8 mouse cellular contexts compared by ENCODE assay signal in the genomic region with DNA sequence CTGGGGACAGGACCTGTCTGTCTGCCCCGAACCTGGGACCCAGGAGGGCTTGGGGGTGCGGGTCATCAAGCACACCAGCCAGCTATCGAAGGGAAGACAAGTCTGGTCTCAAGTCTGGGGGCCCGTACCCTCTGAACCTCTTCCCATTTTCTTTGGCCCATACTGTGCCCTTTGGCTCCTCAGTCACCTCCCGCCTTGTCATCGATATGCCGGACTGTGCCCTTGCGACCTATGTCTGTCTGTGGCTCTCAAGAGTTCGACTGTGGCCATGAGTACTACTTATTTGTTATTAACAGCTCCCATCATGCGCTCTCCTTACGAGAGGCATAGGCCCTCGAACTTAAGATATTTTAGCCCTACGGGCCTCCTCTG. TPM values are rescaled to one million over a fixed set of nuclear protein-coding genes. Genes with fewer than 3 reads are reported as not detected.
DNase-seq lines count a peak whose midpoint lies in the region; ATAC-seq and TF ChIP-seq lines count a peak whose summit lies in the region.

No protein-coding gene starts in this region.

- DNase-seq in kidney, adult 11 months, result no peak
- DNase-seq in embryonic facial prominence, embryonic 11.5 days (ENCODE audit: low spot score), result no peak
- no peak for DNase-seq in gastrocnemius, postnatal 4 days (ENCODE audit: low spot score in 2 of 2)
- DNase-seq in retina, postnatal 1 day, result no peak
- no peak for DNase-seq in yolk sac, embryonic 10.5 days (ENCODE audit: low spot score)

- peak overlapping the region; percentile 82 for H3K27ac ChIP-seq in kidney, embryonic 16.5 days (ENCODE audit: low read length)
- H3K27ac ChIP-seq in embryonic facial prominence, embryonic 11.5 days (replicated peaks; ENCODE audit: low read depth, low read length), result no peak overlapping the region
- peak overlapping the region; percentile 83 for H3K27ac ChIP-seq in intestine, embryonic 15.5 days

- no peaks in the 10 kb centered on the region for H3K9me3 ChIP-seq in kidney, embryonic 16.5 days (ENCODE audit: low read length)
- no peaks in the 10 kb centered on the region for H3K9me3 ChIP-seq in embryonic facial prominence, embryonic 11.5 days (replicated peaks; ENCODE audit: control insufficient read depth, low read length)
- H3K9me3 ChIP-seq in intestine, embryonic 15.5 days, result no peaks in the 10 kb centered on the region

- ATAC-seq in kidney, embryonic 16.5 days (ENCODE audit: low FRiP score, low TSS enrichment), result no peak
- no peak for ATAC-seq in embryonic facial prominence, embryonic 11.5 days (replicated peaks; ENCODE audit: insufficient number of reproducible peaks, low FRiP score, low TSS enrichment, low read depth)
- ATAC-seq in intestine, embryonic 15.5 days, result no peak

- peaks cover 9% of the 10 kb centered on the region; the same call in 1 of the 2 replicates for H3K4me1 ChIP-seq in kidney, embryonic 16.5 days (ENCODE audit: insufficient read depth, low read length)
- no peaks in the 10 kb centered on the region for H3K4me1 ChIP-seq in embryonic facial prominence, embryonic 11.5 days (ENCODE audit: control insufficient read depth, insufficient read depth, low read length)
- H3K4me1 ChIP-seq in intestine, embryonic 15.5 days (replicated peaks), result peaks cover 3% of the 10 kb centered on the region; the same call in 1 of the 2 replicates

- peak overlapping the region; percentile 71 for H3K4me2 ChIP-seq in kidney, embryonic 16.5 days (replicated peaks; ENCODE audit: low read depth, low read length)
- peak overlapping the region; percentile 60 for H3K4me2 ChIP-seq in embryonic facial prominence, embryonic 11.5 days (ENCODE audit: low read depth, low read length)
- peak overlapping the region; percentile 73 for H3K4me2 ChIP-seq in intestine, embryonic 15.5 days (replicated peaks)
- peak overlapping the region; percentile 76 for H3K4me2 ChIP-seq in myocyte (ENCODE audit: low read depth)

- H3K79me2 ChIP-seq in myocyte (ENCODE audit: control insufficient read depth, insufficient read depth), result peaks cover 24% of the 10 kb centered on the region

- peak overlapping the region; percentile 13 for H3ac ChIP-seq in myocyte (ENCODE audit: control insufficient read depth, insufficient read length)

- H3K36me3 ChIP-seq in kidney, embryonic 16.5 days (ENCODE audit: insufficient read depth, low read length), result no peaks in the 10 kb centered on the region
- no peaks in the 10 kb centered on the region for H3K36me3 ChIP-seq in embryonic facial prominence, embryonic 11.5 days (replicated peaks; ENCODE audit: control insufficient read depth, insufficient read depth, low read depth, low read length)
- no peaks in the 10 kb centered on the region for H3K36me3 ChIP-seq in intestine, embryonic 15.5 days
- peaks cover 4% of the 10 kb centered on the region for H3K36me3 ChIP-seq in myocyte (ENCODE audit: control insufficient read depth, insufficient read depth)

- peak overlapping the region; percentile 77 for H3K4me3 ChIP-seq in kidney, embryonic 16.5 days (ENCODE audit: low read length)
- peak overlapping the region; percentile 67 for H3K4me3 ChIP-seq in embryonic facial prominence, embryonic 11.5 days (ENCODE audit: low read depth, low read length)
- peak overlapping the region; percentile 74 for H3K4me3 ChIP-seq in intestine, embryonic 15.5 days (replicated peaks)
- peak overlapping the region; percentile 74 for H3K4me3 ChIP-seq in myocyte

- no peak for TF ChIP-seq POLR2A in myocyte (IDR thresholded peaks at IDR 0.05; ENCODE audit: insufficient read length, low read depth)

- no peaks in the 10 kb centered on the region for H3K27me3 ChIP-seq in kidney, embryonic 16.5 days (ENCODE audit: insufficient read depth, low read length)
- no peaks in the 10 kb centered on the region for H3K27me3 ChIP-seq in embryonic facial prominence, embryonic 11.5 days (ENCODE audit: control insufficient read depth, insufficient read depth, low read length)
- H3K27me3 ChIP-seq in intestine, embryonic 15.5 days (replicated peaks), result no peaks in the 10 kb centered on the region
- no peaks in the 10 kb centered on the region for H3K27me3 ChIP-seq in myocyte (ENCODE audit: control insufficient read depth, insufficient read depth, insufficient read length)

- H3K9ac ChIP-seq in kidney, embryonic 16.5 days (replicated peaks; ENCODE audit: low read length), result peak overlapping the region; percentile 71
- H3K9ac ChIP-seq in embryonic facial prominence, embryonic 11.5 days (replicated peaks; ENCODE audit: low read length), result peak overlapping the region; percentile 57
- peak overlapping the region; percentile 75 for H3K9ac ChIP-seq in intestine, embryonic 15.5 days

- WGBS in kidney, embryonic 16.5 days, result 13% methylated on average over 13 of the region's 13 CpGs
- 17% methylated on average over 13 of the region's 13 CpGs for WGBS in embryonic facial prominence, embryonic 11.5 days
- 16% methylated on average over 13 of the region's 13 CpGs for WGBS in intestine, embryonic 15.5 days

TF ChIP-seq in myocyte, 11 proteins besides CTCF, POLR2A, EP300 and RAD21:
- no peak for TF ChIP-seq MYOG (IDR thresholded peaks at IDR 0.05; ENCODE audit: control insufficient read depth in 1 of 3, insufficient read depth in 1 of 3, insufficient read length in 2 of 3, low read depth in 2 of 3)
- no peak for TF ChIP-seq REST (IDR thresholded peaks at IDR 0.05; ENCODE audit: insufficient read depth, insufficient read length)
- no peak for TF ChIP-seq MYOD1 (IDR thresholded peaks at IDR 0.05; ENCODE audit: control insufficient read depth in 1 of 3, insufficient read length in 2 of 3, low read depth in 2 of 3)
- no peak for TF ChIP-seq USF1 (IDR thresholded peaks at IDR 0.05; ENCODE audit: low read depth)
- TF ChIP-seq SRF (IDR thresholded peaks at IDR 0.05; ENCODE audit: control insufficient read depth, insufficient read length, low read depth), result no peak
- no peak for TF ChIP-seq TCF3 (IDR thresholded peaks at IDR 0.05; ENCODE audit: insufficient read length, low read depth)
- no peak for TF ChIP-seq E2F4 (IDR thresholded peaks at IDR 0.05; ENCODE audit: insufficient read depth)
- TF ChIP-seq TCF12 (IDR thresholded peaks at IDR 0.05; ENCODE audit: insufficient read depth, poor library complexity, severe bottlenecking), result no peak
- no peak for TF ChIP-seq POLR2AphosphoS2 (IDR thresholded peaks at IDR 0.05; ENCODE audit: insufficient read length, low read depth)
- no peak for TF ChIP-seq CEBPB (IDR thresholded peaks at IDR 0.05; ENCODE audit: insufficient read depth, poor library complexity, severe bottlenecking)

RNA-seq across cellular contexts. Expression of a gene that starts 0.6 kb away (rescaled TPM):
- polyA plus RNA-seq in kidney, embryonic 16.5 days (2015; fragmentation: Nextera tagmentation; extraction: Ambion mirVana), result 88.6 and 97.2 TPM in 2 replicates
- 33.4 and 43.6 TPM in 2 replicates for polyA plus RNA-seq in embryonic facial prominence, embryonic 11.5 days (2014; fragmentation: Nextera tagmentation; extraction: Ambion mirVana)
- 134 and 145 TPM in 2 replicates for polyA plus RNA-seq in intestine, embryonic 15.5 days (2015; fragmentation: Nextera tagmentation; extraction: Ambion mirVana)
- polyA plus RNA-seq in myocyte (2012; fragmentation: generic; extraction: Trizol), result 138 TPM
- 10 to 100 TPM; 37.9 to 43.1 TPM for total RNA-seq in gastrocnemius, postnatal 4 days (2021)

RNA-seq across cellular contexts. Expression of a gene that starts 27.5 kb away (rescaled TPM):
- polyA plus RNA-seq in kidney, embryonic 16.5 days (2015; fragmentation: Nextera tagmentation; extraction: Ambion mirVana), result 0.09 and 0.12 TPM in 2 replicates
- not detected in 2 replicates for polyA plus RNA-seq in embryonic facial prominence, embryonic 11.5 days (2014; fragmentation: Nextera tagmentation; extraction: Ambion mirVana)
- not detected in 2 replicates for polyA plus RNA-seq in intestine, embryonic 15.5 days (2015; fragmentation: Nextera tagmentation; extraction: Ambion mirVana)
- 0.07 TPM for polyA plus RNA-seq in myocyte (2012; fragmentation: generic; extraction: Trizol)
- total RNA-seq in gastrocnemius, postnatal 4 days (2021), result under 1 TPM; 0.86 to 0.98 TPM

RNA-seq across cellular contexts. Expression of a gene that starts 48.6 kb away (rescaled TPM):
- 202 and 219 TPM in 2 replicates for polyA plus RNA-seq in kidney, embryonic 16.5 days (2015; fragmentation: Nextera tagmentation; extraction: Ambion mirVana)
- polyA plus RNA-seq in embryonic facial prominence, embryonic 11.5 days (2014; fragmentation: Nextera tagmentation; extraction: Ambion mirVana), result 251 and 254 TPM in 2 replicates
- polyA plus RNA-seq in intestine, embryonic 15.5 days (2015; fragmentation: Nextera tagmentation; extraction: Ambion mirVana), result 225 and 231 TPM in 2 replicates
- 103 TPM for polyA plus RNA-seq in myocyte (2012; fragmentation: generic; extraction: Trizol)
- total RNA-seq in gastrocnemius, postnatal 4 days (2021), result 10 to 100 TPM; 71.0 to 82.6 TPM

RNA-seq across cellular contexts. Expression of a gene that starts 48.7 kb away (rescaled TPM):
- 403 and 405 TPM in 2 replicates for polyA plus RNA-seq in kidney, embryonic 16.5 days (2015; fragmentation: Nextera tagmentation; extraction: Ambion mirVana)
- 371 and 375 TPM in 2 replicates for polyA plus RNA-seq in embryonic facial prominence, embryonic 11.5 days (2014; fragmentation: Nextera tagmentation; extraction: Ambion mirVana)
- 497 and 503 TPM in 2 replicates for polyA plus RNA-seq in intestine, embryonic 15.5 days (2015; fragmentation: Nextera tagmentation; extraction: Ambion mirVana)
- polyA plus RNA-seq in myocyte (2012; fragmentation: generic; extraction: Trizol), result 339 TPM
- 100 to 1,000 TPM; 234 to 238 TPM for total RNA-seq in gastrocnemius, postnatal 4 days (2021)
